Mouse (Mus musculus) MEL (cell line): ENCODE measurements around the gene Mrps18b. TPM values are rescaled to one million over a fixed set of nuclear protein-coding genes. Genes with fewer than 3 reads are reported as not detected.

Experiments
- DNase-seq: peaks from one replicate; pipeline ENCODE4 v3.0.0; 2011; ENCODE audit warnings: low read depth, low spot score
- H3K27ac ChIP-seq: 2 replicates; pipeline ENCODE4 v1.5.1; 2012; ENCODE audit warnings: low read depth, mild to moderate bottlenecking, control low read depth, low read length, moderate library complexity; ENCODE audit not compliant: control insufficient read depth
- H3K27me3 ChIP-seq, 2 experiments: fragments of 150-350 bp in 1 of 2; sonication (generic) in 1 of 2; 2 replicates each; pipeline ENCODE4 v1.6.1; 2012; ENCODE audit warnings: low read length in 2 of 2, mild to moderate bottlenecking in 2 of 2, improper control_type of control experiment in 1 of 2, moderate library complexity in 1 of 2; ENCODE audit not compliant: insufficient read depth in 2 of 2, control insufficient read depth in 1 of 2
- H3K36me3 ChIP-seq, 2 experiments: 2 replicates each; pipeline ENCODE4 v1.6.1; 2012 to 2014; ENCODE audit warnings: low read length in 2 of 2, improper control_type of control experiment in 1 of 2, inconsistent platforms in 1 of 2, mild to moderate bottlenecking in 1 of 2; ENCODE audit not compliant: insufficient read depth in 2 of 2, control insufficient read depth in 1 of 2
- H3K4me1 ChIP-seq, 2 experiments: fragments of 150-350 bp in 1 of 2; sonication (generic) in 1 of 2; 2 replicates each; pipeline ENCODE4 v1.6.1; 2012; ENCODE audit warnings: low read length in 2 of 2, improper control_type of control experiment in 1 of 2, mild to moderate bottlenecking in 1 of 2; ENCODE audit not compliant: insufficient read depth in 2 of 2, control insufficient read depth in 1 of 2
- H3K4me3 ChIP-seq, 2 experiments: fragments of 150-350 bp in 1 of 2; sonication (generic) in 1 of 2; 2 replicates each; pipeline ENCODE4 v1.5.1; 2012; ENCODE audit warnings: low read depth in 2 of 2, low read length in 2 of 2, mild to moderate bottlenecking in 2 of 2, moderate library complexity in 2 of 2, control low read depth in 1 of 2, improper control_type of control experiment in 1 of 2; ENCODE audit not compliant: control insufficient read depth in 1 of 2, insufficient read depth in 1 of 2
- H3K79me2 ChIP-seq: 2 replicates; pipeline ENCODE4 v1.6.1; 2012; ENCODE audit warnings: mild to moderate bottlenecking, low read length, moderate library complexity; ENCODE audit not compliant: control insufficient read depth, poor library complexity, insufficient read depth
- H3K9ac ChIP-seq: 2 replicates; pipeline ENCODE4 v1.6.1; 2012; ENCODE audit warnings: low read depth, mild to moderate bottlenecking, control low read depth, low read length, moderate library complexity; ENCODE audit not compliant: control insufficient read depth, poor library complexity, severe bottlenecking
- H3K9me3 ChIP-seq: fragments of 150-350 bp; sonication (generic); replicated peaks from 2 replicates; pipeline ENCODE4 v1.6.1; 2012; ENCODE audit warnings: mild to moderate bottlenecking, low read length, improper control_type of control experiment, moderate library complexity; ENCODE audit not compliant: insufficient read depth
- BHLHE40 ChIP-seq: IDR thresholded peaks from 2 replicates; pipeline ENCODE4 v1.6.1; 2012; ENCODE audit warnings: low read depth, mild to moderate bottlenecking, inconsistent platforms, low read length, improper control_type of control experiment, borderline replicate concordance
- CHD2 ChIP-seq: IDR thresholded peaks from 2 replicates; pipeline ENCODE4 v1.6.1; 2011; ENCODE audit warnings: low read length, improper control_type of control experiment
- CTCF ChIP-seq, 3 experiments: IDR thresholded peaks in 2 of 3; conservative IDR thresholded peaks in 1 of 3; 2 replicates each; pipeline ENCODE4 v1.5.1; 2011 to 2012; ENCODE audit warnings: low read length in 3 of 3, low read depth in 2 of 3, mild to moderate bottlenecking in 2 of 3, improper control_type of control experiment in 1 of 3, inconsistent platforms in 1 of 3, mixed read lengths in 1 of 3, moderate library complexity in 1 of 3; ENCODE audit not compliant: control insufficient read depth in 1 of 3, insufficient read depth in 1 of 3, poor library complexity in 1 of 3, severe bottlenecking in 1 of 3
- E2F4 ChIP-seq: IDR thresholded peaks from 2 replicates; pipeline ENCODE4 v1.6.1; 2011; ENCODE audit warnings: low read depth, low read length, improper control_type of control experiment, borderline replicate concordance
- ELF1 ChIP-seq: IDR thresholded peaks from 2 replicates; pipeline ENCODE4 v1.6.1; 2014; ENCODE audit warnings: low read depth, mild to moderate bottlenecking, inconsistent platforms, low read length, improper control_type of control experiment, moderate library complexity
- EP300 ChIP-seq, 2 experiments: IDR thresholded peaks; 2 replicates each; pipeline ENCODE4 v1.6.1; 2011; ENCODE audit warnings: improper control_type of control experiment in 2 of 2, low read length in 2 of 2, low read depth in 1 of 2, mild to moderate bottlenecking in 1 of 2
- GABPA ChIP-seq: IDR thresholded peaks from 2 replicates; pipeline ENCODE4 v1.6.1; 2012; ENCODE audit warnings: low read depth, mild to moderate bottlenecking, inconsistent platforms, low read length, improper control_type of control experiment, moderate library complexity
- GATA1 ChIP-seq: IDR thresholded peaks from 2 replicates; pipeline ENCODE4 v1.6.1; 2011; ENCODE audit warnings: low read depth, low read length, improper control_type of control experiment
- MAX ChIP-seq: IDR thresholded peaks from 2 replicates; pipeline ENCODE4 v1.6.1; 2011; ENCODE audit warnings: low read length, improper control_type of control experiment
- MAZ ChIP-seq: IDR thresholded peaks from 2 replicates; pipeline ENCODE4 v1.6.1; 2012; ENCODE audit warnings: low read depth, mild to moderate bottlenecking, inconsistent platforms, low read length, improper control_type of control experiment
- MXI1 ChIP-seq: IDR thresholded peaks from 2 replicates; pipeline ENCODE4 v1.6.1; 2011; ENCODE audit warnings: mild to moderate bottlenecking, low read depth, low read length, improper control_type of control experiment
- MYC ChIP-seq: IDR thresholded peaks from 2 replicates; pipeline ENCODE4 v1.6.1; 2011; ENCODE audit warnings: low read depth, mild to moderate bottlenecking, low read length, improper control_type of control experiment, moderate library complexity
- NELFE ChIP-seq: IDR thresholded peaks from 2 replicates; pipeline ENCODE4 v1.6.1; 2011; ENCODE audit warnings: low read depth, low read length, improper control_type of control experiment
- NRF1 ChIP-seq: IDR thresholded peaks from 2 replicates; pipeline ENCODE4 v1.6.1; 2014; ENCODE audit warnings: low read depth, mild to moderate bottlenecking, inconsistent platforms, low read length, improper control_type of control experiment, moderate library complexity; ENCODE audit not compliant: poor library complexity, insufficient read depth, severe bottlenecking
- POLR2AphosphoS2 ChIP-seq: IDR thresholded peaks from 2 replicates; pipeline ENCODE4 v1.6.1; 2011; ENCODE audit warnings: low read length, improper control_type of control experiment
- RAD21 ChIP-seq: IDR thresholded peaks from 2 replicates; pipeline ENCODE4 v1.6.1; 2011; ENCODE audit warnings: mild to moderate bottlenecking, low read depth, low read length, improper control_type of control experiment
- RCOR1 ChIP-seq: IDR thresholded peaks from 2 replicates; pipeline ENCODE4 v1.6.1; 2012; ENCODE audit warnings: low read depth, mild to moderate bottlenecking, inconsistent platforms, low read length, improper control_type of control experiment
- SIN3A ChIP-seq: IDR thresholded peaks from 2 replicates; pipeline ENCODE4 v1.6.1; 2012; ENCODE audit warnings: low read length, improper control_type of control experiment, inconsistent platforms
- SMC3 ChIP-seq: IDR thresholded peaks from 2 replicates; pipeline ENCODE4 v1.6.1; 2011; ENCODE audit warnings: low read depth, low read length, improper control_type of control experiment
- TAL1 ChIP-seq: IDR thresholded peaks from 2 replicates; pipeline ENCODE4 v1.6.1; 2012; ENCODE audit warnings: mild to moderate bottlenecking, inconsistent platforms, low read length, moderate library complexity, mixed read lengths
- TBP ChIP-seq: IDR thresholded peaks from 2 replicates; pipeline ENCODE4 v1.8.0; 2011; ENCODE audit warnings: low read depth, low read length, improper control_type of control experiment
- TCF12 ChIP-seq: IDR thresholded peaks from 2 replicates; pipeline ENCODE4 v1.6.1; 2014; ENCODE audit warnings: low read depth, mild to moderate bottlenecking, inconsistent platforms, low read length, improper control_type of control experiment, moderate library complexity
- UBTF ChIP-seq: IDR thresholded peaks from 2 replicates; pipeline ENCODE4 v1.6.1; 2012; ENCODE audit warnings: low read depth, mild to moderate bottlenecking, inconsistent platforms, low read length, improper control_type of control experiment, moderate library complexity, borderline replicate concordance; ENCODE audit not compliant: insufficient read depth
- ZC3H11A ChIP-seq: IDR thresholded peaks from 2 replicates; pipeline ENCODE4 v1.6.1; 2012; ENCODE audit warnings: low read depth, mild to moderate bottlenecking, inconsistent platforms, low read length, improper control_type of control experiment
- ZKSCAN1 ChIP-seq: IDR thresholded peaks from 2 replicates; pipeline ENCODE4 v1.6.1; 2012; ENCODE audit warnings: low read depth, mild to moderate bottlenecking, inconsistent platforms, low read length, improper control_type of control experiment, moderate library complexity
- ZMIZ1 ChIP-seq: IDR thresholded peaks from 2 replicates; pipeline ENCODE4 v1.6.1; 2012; ENCODE audit warnings: low read depth, mild to moderate bottlenecking, inconsistent platforms, low read length, improper control_type of control experiment, moderate library complexity
- ZNF384 ChIP-seq: IDR thresholded peaks from 2 replicates; pipeline ENCODE4 v1.6.1; 2012; ENCODE audit warnings: low read depth, mild to moderate bottlenecking, inconsistent platforms, low read length, improper control_type of control experiment
- polyA plus RNA-seq, 2 experiments: library from polyadenylated mRNA; stranded (reverse) in 1 of 2; unstranded in 1 of 2; fragments of >175 nt in 1 of 2; fragments of >200 nt in 1 of 2; gene quantifications; 2 replicates each; pipeline versions ENCODE4 v1.2.1 to v1.2.4; 2012; ENCODE audit warnings: low replicate concordance in 2 of 2, low read depth in 1 of 2; ENCODE audit not compliant: insufficient read length in 2 of 2, insufficient read depth in 1 of 2, missing spikeins in 1 of 2
- total RNA-seq: library from RNA; depleted of rRNA; stranded (reverse); fragments of 300-350 nt; gene quantifications from 2 replicates; pipeline ENCODE4 v1.2.3, GENCODE M21; 2012

Gene Mrps18b
- total and polyA plus RNA-seq, 3 experiments, result 179 to 239 TPM; not detected in 1

DNA sequence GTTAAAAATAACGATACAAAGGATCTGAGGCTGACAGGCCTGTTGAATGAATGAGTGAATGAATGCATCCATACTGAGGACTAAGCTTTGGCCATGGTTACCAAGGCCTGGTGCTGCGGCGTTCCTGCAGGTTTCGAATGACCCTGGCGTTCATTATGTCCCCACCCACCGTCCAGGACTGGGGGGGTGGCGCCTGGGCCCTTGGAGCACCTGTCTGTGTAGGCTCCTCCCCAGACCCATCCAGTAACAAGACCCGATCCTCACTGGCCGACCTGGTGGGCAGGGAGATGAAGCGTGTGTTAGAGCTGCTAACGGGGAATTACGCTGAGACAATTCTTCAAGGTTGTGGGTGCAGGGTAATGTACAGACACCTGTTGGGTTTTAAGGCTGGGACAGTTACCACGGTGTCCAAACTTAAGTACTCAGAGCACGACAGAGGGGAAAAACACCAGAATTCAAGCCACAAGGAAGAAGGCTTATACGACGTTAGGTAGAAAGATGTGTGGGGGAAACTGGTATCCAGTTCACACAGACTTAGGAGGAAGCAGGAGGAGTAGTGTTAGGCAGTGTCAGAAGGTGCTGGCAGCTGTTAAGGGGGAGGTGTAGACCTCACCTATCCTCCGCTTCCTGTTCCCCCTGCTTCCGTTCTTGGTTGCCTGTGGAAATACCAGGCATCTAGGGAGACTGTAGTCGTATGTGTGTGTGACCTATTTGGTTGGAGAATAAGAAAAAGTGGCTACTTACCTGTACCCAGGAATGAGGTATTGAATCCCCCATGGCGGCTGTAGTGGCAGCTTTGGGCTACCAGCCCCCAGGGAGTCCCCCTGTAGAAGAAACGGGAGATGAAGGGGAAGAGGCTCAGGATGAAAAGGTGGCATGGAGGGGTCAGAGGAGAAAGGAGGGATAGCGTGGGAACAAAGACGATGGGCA, 18.3 kb downstream of the Mrps18b start:
- peak; percentile 52 for DNase-seq
- H3K9ac ChIP-seq, result peak overlapping the region; percentile 86
- TF ChIP-seq SIN3A, result peak; percentile 9
- TF ChIP-seq EP300 (IDR thresholded peaks at IDR 0.05; ENCODE audit: low read depth in 1 of 2, low read length in 2 of 2), result no peak
- no peak for TF ChIP-seq ZC3H11A
- 0 out of 2 replicates have a peak, but pooled peaks have one; percentile 43 for TF ChIP-seq MAZ
- H3K27me3 ChIP-seq, result no peaks in the 10 kb centered on the region
- H3K27ac ChIP-seq, result peak overlapping the region; percentile 84
- peak overlapping the region; percentile 50 to 59 for H3K4me3 ChIP-seq
- H3K9me3 ChIP-seq, result no peaks in the 10 kb centered on the region
- H3K4me1 ChIP-seq, result peaks cover 4 to 42% of the 10 kb centered on the region in 2 experiments; a peak in 3 of 4 replicates
- H3K79me2 ChIP-seq, result peaks cover 22% of the 10 kb centered on the region
- H3K36me3 ChIP-seq, result peaks cover 3 to 34% of the 10 kb centered on the region in 2 experiments; a peak in 3 of 4 replicates

DNA sequence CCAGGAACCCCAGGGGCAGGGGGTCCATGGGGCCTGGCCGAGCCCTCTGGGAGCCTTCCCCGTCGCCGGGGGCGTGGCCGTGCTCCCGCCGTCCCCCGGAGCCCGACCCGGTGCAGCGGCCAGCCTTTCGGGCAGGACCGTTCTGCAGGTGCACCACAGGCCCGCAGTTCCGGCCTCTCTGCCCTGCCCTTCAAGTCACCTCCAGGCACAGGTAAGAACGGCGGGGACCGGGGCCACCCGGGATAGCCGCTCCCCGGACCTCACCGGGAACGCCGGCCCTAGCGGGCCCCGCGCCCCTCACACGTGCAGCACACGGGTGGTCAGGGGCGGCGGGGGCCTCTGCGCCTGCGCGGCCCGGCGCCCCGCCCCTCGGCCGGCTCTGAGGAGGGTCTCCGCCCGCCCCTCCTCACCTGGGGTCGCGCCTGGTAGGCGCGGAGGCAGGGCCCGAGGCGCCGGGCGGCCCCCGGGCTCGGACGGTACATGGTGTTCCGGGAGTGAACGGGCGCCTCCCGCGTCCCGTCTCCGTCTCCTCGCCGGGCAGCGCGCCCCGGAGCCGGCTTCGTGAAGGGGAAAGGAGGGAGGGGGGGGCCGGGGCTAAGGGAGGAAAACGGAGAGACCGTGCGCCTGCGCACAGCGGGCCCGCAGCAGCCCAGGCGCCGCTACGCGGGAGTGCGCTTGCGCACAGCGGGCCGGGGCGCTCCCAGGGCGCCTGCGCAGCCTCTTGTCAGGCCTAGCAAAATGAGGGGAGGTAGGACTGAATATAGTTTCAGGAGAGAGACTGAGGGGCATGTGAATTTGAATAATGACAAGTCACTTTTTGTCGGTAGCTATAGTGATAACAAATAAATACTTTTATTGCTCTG, 19.2 kb downstream of the Mrps18b start, which contains the start of gene 2310061I04Rik:
Gene 2310061I04Rik, minus strand, starts transcription at position 651 of the 863 bp plus-strand sequence.
- peak; percentile 94 for DNase-seq
- Histone ChIP-seq H3K4me3 (peak within 1 kb of the TSS; percentile 93), H3K36me3 (peaks cover 3 to 31% of the 10 kb centered on the region in 2 experiments; a peak in 3 of 4 replicates)
- TF ChIP-seq CHD2, result no peak
- TF ChIP-seq BHLHE40, result peak; percentile 88; the same call in 1 of the 2 replicates
- peak; percentile 76 for TF ChIP-seq SIN3A
- TF ChIP-seq E2F4, result no peak
- TF ChIP-seq NELFE, result peak; percentile 68
- TF ChIP-seq TAL1, result no peak
- TF ChIP-seq ZMIZ1, result 0 out of 2 replicates have a peak, but pooled peaks have one; percentile 75
- peak; percentile 68; the same call in 1 of the 2 replicates for TF ChIP-seq TBP
- peak; percentile 87 for TF ChIP-seq NRF1
- peak; percentile 77 for TF ChIP-seq MAX
- no peak for TF ChIP-seq ZNF384
- TF ChIP-seq TCF12, result peak; percentile 46; the same call in 1 of the 2 replicates
- no peak for TF ChIP-seq RAD21
- TF ChIP-seq GABPA, result no peak
- TF ChIP-seq RCOR1, result 0 out of 2 replicates have a peak, but pooled peaks have one; percentile 22
- TF ChIP-seq SMC3, result no peak
- peak; percentile 95 for TF ChIP-seq POLR2AphosphoS2
- TF ChIP-seq MAZ, result peak; percentile 93
- 0 out of 6 replicates have a peak, but pooled peaks of 1 of the 3 experiments have one; percentile 1 for TF ChIP-seq CTCF (IDR thresholded peaks at IDR 0.05 in 2 of 3, conservative IDR thresholded peaks at IDR 0.05 in 1 of 3; ENCODE audit: control insufficient read depth in 1 of 3, insufficient read depth in 1 of 3, low read depth in 2 of 3, low read length in 3 of 3, poor library complexity in 1 of 3, severe bottlenecking in 1 of 3)
- peak; percentile 95 for TF ChIP-seq MXI1
- TF ChIP-seq ELF1, result 0 out of 2 replicates have a peak, but pooled peaks have one; percentile 31
- TF ChIP-seq UBTF, result no peak
- no peak for TF ChIP-seq GATA1
- no peak for TF ChIP-seq ZKSCAN1
- TF ChIP-seq MYC, result peak; percentile 83

More for the DNA sequence above, 19.2 kb downstream of the Mrps18b start, which contains the start of gene 2310061I04Rik:
- H3K27ac ChIP-seq, result peak within 1 kb of the TSS; percentile 84
- peaks cover 4 to 40% of the 10 kb centered on the region in 2 experiments; a peak in 3 of 4 replicates for H3K4me1 ChIP-seq
- peak within 1 kb of the TSS; percentile 99 for H3K9ac ChIP-seq
- H3K9me3 ChIP-seq, result no peaks in the 10 kb centered on the region
- H3K27me3 ChIP-seq, result no peaks in the 10 kb centered on the region
- H3K79me2 ChIP-seq, result peaks cover 22% of the 10 kb centered on the region
